Mouse (Mus musculus): ENCODE measurements around the gene Gm44. TPM values are rescaled to one million over a fixed set of nuclear protein-coding genes. Genes with fewer than 3 reads are reported as not detected.

Gene Gm44
- not detected in 2 replicates for total RNA-seq (2023)

GRCm38 (mm10) chrX:90891842-90892241 lies at the start of gene Gm44:
Gm44 (plus strand) TSS chrX:90892142.

